Mouse (Mus musculus): ENCODE measurements around the gene Nedd9. TPM values are rescaled to one million over a fixed set of nuclear protein-coding genes. Genes with fewer than 3 reads are reported as not detected.
A peak's percentile ranks its signal among the peaks of the same experiment; 100 is the strongest.
"Not testable (repeated sequence)": the region's sequence is repeated elsewhere in the genome, so short reads cannot be mapped to it uniquely, and the experiment has no call there.

Nedd9 gene
- polyA plus RNA-seq, 1 experiment from 2014 or later: 25.4 TPM

GRCm38 (mm10) chr13:41293595-41293994, 193.6 kb downstream of the Nedd9 start:
- H3K36me3 ChIP-seq: no peaks in the 10 kb centered on the region
- no peaks in the 10 kb centered on the region for H3K27me3 ChIP-seq
- no peak overlapping the region for H3K9ac ChIP-seq (replicated peaks)
- no peak overlapping the region for H3K4me3 ChIP-seq
- H3K4me1 ChIP-seq: no peaks in the 10 kb centered on the region
- H3K9me3 ChIP-seq: no peaks in the 10 kb centered on the region
- H3K4me2 ChIP-seq (replicated peaks): no peak overlapping the region
- no peak for ATAC-seq (replicated peaks)
- 54% methylated on average over 5 of the region's 5 CpGs for WGBS
- no peak overlapping the region for H3K27ac ChIP-seq (replicated peaks)

DNA sequence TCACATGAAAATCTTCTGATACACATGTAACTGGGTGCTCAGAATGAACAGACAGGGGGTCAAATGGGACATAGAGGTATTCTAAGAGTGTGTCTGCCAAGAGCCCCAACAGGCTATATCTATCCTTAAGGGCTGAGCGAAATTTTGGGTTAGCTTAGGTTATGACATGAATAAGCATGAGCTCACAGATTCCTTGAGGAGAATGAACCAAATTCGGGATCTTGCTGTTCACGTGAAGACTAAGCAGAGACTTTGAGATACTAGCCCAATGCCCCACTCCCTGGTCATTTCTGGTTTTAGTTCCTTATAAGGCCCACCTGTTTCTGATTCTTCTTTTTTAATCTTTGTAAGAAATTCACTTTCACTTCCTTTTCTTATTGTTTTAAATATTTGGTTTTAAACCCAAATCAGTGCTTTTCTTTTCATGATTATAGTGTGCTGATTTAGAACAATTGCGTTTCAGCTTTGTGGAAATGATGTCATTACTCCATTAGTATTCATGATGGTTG, 195.6 kb downstream of the Nedd9 start:
- 91% methylated on average over 4 of the region's 4 CpGs for WGBS
- no peak for ATAC-seq (replicated peaks)
- no peak overlapping the region for H3K9ac ChIP-seq (replicated peaks)
- H3K4me1 ChIP-seq: no peaks in the 10 kb centered on the region
- no peaks in the 10 kb centered on the region for H3K36me3 ChIP-seq
- no peaks in the 10 kb centered on the region for H3K27me3 ChIP-seq
- no peaks in the 10 kb centered on the region for H3K9me3 ChIP-seq
- H3K27ac ChIP-seq (replicated peaks): no peak overlapping the region
- no peak overlapping the region for H3K4me3 ChIP-seq
- no peak overlapping the region for H3K4me2 ChIP-seq (replicated peaks)

DNA sequence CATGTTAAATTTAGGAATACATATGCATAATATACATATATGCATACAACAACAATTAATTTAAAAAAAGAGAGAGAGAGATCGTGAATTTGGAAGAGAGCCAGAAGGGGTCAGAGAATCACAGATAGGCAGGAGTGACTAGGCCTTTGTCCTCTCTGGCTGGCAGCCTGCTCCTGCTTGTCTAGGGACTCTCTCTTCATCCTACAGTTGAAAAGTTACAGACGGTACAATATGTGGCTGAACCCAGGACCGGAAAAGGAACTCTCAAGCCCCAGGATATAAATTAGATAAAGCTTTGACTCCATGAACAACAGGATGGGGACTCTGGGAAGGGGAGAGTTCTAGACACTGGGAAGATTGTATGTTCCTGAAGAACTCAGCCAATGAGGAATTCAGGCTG, 200.9 kb downstream of the Nedd9 start:
- H3K9ac ChIP-seq (replicated peaks): no peak overlapping the region
- WGBS: 69% methylated on average over 3 of the region's 3 CpGs

GRCm38 (mm10) chr13:41285448-41285847, 201.7 kb downstream of the Nedd9 start:
- Histone ChIP-seq H3K27me3 (no peaks in the 10 kb centered on the region), H3K9me3 (no peaks in the 10 kb centered on the region), H3K27ac (replicated peaks) (no peak overlapping the region), H3K4me3 (no peak overlapping the region), H3K4me1 (no peaks in the 10 kb centered on the region), H3K36me3 (no peaks in the 10 kb centered on the region), H3K4me2 (replicated peaks) (no peak overlapping the region), H3K9ac (replicated peaks) (no peak overlapping the region)
- 86% methylated on average over 4 of the region's 4 CpGs for WGBS
- no peak for ATAC-seq (replicated peaks)

More for the DNA sequence above, 200.9 kb downstream of the Nedd9 start:
- H3K27ac ChIP-seq (replicated peaks): no peak overlapping the region
- no peaks in the 10 kb centered on the region for H3K9me3 ChIP-seq
- no peaks in the 10 kb centered on the region for H3K4me1 ChIP-seq
- no peak overlapping the region for H3K4me3 ChIP-seq
- ATAC-seq (replicated peaks): no peak
- H3K36me3 ChIP-seq: no peaks in the 10 kb centered on the region
- no peak overlapping the region for H3K4me2 ChIP-seq (replicated peaks)
- H3K27me3 ChIP-seq: no peaks in the 10 kb centered on the region

DNA sequence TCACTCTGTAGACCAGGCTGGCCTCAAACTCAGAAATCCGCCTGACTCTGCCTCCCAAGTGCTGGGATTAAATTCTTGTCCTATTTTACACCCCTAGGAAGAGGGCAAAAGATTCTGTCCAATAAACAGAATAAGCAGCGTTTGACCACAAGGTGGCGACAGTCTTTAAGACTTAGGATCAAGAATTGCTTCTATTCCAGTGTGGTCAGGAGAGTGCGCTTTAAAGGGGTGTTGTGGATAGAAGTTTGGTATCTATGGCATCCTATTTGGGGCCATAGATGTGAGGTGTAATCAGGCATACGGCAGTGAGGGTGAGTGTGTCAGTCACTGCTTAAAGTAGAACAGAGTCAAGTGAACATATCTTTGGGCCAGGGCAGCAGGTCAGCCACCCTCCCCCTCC, 203.9 kb downstream of the Nedd9 start:
- H3K27me3 ChIP-seq: no peaks in the 10 kb centered on the region
- no peak overlapping the region for H3K4me3 ChIP-seq
- H3K9ac ChIP-seq (replicated peaks): no peak overlapping the region
- no peaks in the 10 kb centered on the region for H3K4me1 ChIP-seq
- no peaks in the 10 kb centered on the region for H3K9me3 ChIP-seq
- ATAC-seq (replicated peaks): peak; percentile 71
- WGBS: 21% methylated on average over 5 of the region's 5 CpGs
- H3K27ac ChIP-seq (replicated peaks): no peak overlapping the region
- no peak overlapping the region for H3K4me2 ChIP-seq (replicated peaks)
- no peaks in the 10 kb centered on the region for H3K36me3 ChIP-seq

DNA sequence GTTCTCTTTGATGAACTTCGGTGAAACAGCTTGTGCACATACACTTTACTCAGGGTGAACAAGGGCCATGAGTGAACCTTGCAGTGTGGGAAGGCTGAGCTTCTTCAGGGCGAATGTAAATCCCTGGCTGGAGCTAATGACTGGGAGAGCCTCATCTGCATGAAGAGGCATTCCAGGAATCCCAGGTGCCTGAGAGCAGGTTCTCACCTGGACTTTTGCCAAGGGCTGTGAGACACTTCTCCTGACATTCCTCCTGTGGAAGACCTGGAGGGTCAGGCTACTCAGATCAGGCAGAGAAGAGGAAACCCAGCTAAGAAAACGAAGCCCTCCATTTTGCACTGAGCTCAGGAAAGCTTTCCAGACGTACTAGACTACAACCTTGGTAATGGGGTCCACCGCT, 206.5 kb downstream of the Nedd9 start:
- Histone ChIP-seq H3K4me2 (replicated peaks) (no peak overlapping the region), H3K27ac (replicated peaks) (no peak overlapping the region), H3K9ac (replicated peaks) (no peak overlapping the region), H3K36me3 (no peaks in the 10 kb centered on the region), H3K27me3 (no peaks in the 10 kb centered on the region), H3K4me1 (no peaks in the 10 kb centered on the region), H3K4me3 (no peak overlapping the region), H3K9me3 (no peaks in the 10 kb centered on the region)
- 74% methylated on average over 5 of the region's 5 CpGs for WGBS
- no peak for ATAC-seq (replicated peaks)

DNA sequence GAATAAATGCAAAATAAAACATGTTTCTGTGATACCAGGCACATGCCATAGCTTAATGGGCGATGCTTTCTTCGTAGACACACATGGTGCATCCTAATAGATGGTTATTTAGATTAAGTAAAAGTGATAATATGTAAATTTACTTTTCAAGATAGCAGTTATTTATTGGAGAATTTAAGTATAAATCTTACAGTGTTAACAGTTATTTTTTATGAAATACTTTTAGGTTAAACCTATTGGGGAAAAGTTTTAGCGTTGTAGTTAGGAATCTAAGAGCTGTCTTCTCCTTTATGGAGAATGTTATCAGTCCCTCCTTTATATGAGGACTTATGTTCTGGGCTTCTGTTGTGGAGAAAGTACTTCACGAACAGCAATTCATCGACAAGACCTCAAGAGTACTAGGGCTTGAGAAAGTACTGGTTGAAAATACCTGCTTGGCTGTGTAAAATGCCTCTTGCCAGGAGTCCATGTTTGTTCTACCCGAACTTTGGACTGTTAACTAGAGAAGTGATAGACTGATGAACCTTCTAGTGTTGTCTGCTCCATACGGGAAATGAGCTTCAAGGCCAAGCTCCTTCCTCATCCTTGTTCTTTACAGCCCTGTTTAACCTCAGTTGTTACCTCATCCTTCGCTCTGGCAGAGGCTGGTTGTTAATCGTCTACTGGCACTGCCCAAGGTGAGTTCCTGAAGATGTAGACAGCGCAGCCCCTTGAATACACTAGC, 213.1 kb downstream of the Nedd9 start, which contains the start of gene Gm17364:
TSS of gene Gm17364 (minus strand) at position 51 of the 724 bp plus-strand sequence.
- H3K27me3 ChIP-seq: no peaks in the 10 kb centered on the region
- no peak within 1 kb of the TSS for H3K27ac ChIP-seq (replicated peaks)
- no peaks in the 10 kb centered on the region for H3K4me1 ChIP-seq
- no peak within 1 kb of the TSS for H3K9ac ChIP-seq (replicated peaks)
- no peaks in the 10 kb centered on the region for H3K9me3 ChIP-seq
- no peak within 1 kb of the TSS for H3K4me3 ChIP-seq
- WGBS: 95% methylated on average over 10 of the region's 10 CpGs
- no peak for ATAC-seq (replicated peaks)
- no peak within 1 kb of the TSS for H3K4me2 ChIP-seq (replicated peaks)
- peaks cover 6% of the 10 kb centered on the region; the same call in 1 of the 2 replicates for H3K36me3 ChIP-seq

DNA sequence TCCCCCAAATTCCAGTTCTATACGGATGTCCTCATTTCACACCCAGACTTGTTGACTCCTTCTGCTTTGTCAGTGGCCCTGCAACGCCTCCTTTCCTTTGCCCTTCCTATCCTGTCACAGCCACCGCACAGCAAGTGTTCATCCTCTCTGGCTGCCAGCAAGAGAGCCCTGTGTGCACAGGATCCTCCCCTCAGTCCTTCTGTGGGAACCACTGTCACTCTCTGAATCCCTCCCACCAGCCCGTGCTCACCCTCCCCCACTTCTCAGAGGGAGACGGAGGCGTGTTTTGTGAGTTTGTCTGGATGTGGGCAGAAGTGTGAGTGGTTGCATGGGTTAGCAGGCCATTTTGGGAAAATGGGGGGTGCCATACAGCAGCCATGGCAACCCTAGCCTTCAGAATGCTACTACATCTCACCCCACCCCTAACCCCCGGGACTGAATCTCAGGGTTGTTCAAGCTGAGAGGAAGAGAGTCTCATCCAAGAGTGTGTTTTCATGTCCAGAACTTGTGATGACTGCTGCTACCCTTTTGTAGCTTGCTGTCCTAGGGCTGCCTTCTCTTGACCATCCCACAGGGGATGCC, 219.2 kb downstream of the Nedd9 start:
- 44% methylated on average over 7 of the region's 7 CpGs for WGBS
- Histone ChIP-seq H3K36me3 (no peaks in the 10 kb centered on the region), H3K4me1 (no peaks in the 10 kb centered on the region), H3K9ac (replicated peaks) (no peak overlapping the region), H3K9me3 (no peaks in the 10 kb centered on the region), H3K27ac (replicated peaks) (no peak overlapping the region), H3K27me3 (no peaks in the 10 kb centered on the region), H3K4me3 (no peak overlapping the region), H3K4me2 (replicated peaks) (no peak overlapping the region)
- no peak for ATAC-seq (replicated peaks)

DNA sequence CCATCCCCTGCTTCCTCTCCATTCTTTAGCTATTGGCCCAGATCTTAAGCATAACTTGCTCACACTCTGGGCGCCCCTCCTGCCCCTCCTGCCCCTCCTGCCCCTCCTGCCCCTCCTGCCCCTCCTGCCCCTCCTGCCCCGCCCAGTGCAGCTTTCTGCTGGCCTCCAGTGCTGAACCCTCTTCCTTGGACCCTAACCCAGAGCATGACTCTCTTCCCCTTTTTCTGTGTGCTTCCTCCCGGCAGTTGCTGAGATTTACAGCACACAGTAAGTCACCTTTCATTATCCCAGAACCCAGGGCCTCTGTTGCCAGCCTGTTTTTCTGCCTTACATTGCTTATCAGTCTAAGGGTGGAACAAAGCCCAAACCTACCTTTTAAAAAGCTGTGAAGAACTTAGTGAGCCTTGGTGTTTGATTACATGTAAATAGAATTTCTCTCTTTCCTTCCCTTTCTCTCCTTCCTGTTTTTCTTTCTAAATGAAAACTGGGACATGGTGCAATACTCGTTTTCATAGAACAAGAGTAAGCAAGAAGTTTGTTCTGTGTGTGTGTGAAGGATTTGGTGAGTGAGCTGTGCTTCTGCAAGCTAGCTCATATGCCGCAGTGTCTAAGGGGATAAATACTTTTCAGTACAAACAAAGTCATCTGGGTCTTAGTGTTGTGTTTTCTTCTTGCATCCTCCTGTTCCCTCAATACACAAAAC, 223.7 kb downstream of the Nedd9 start:
- H3K27me3 ChIP-seq: no peaks in the 10 kb centered on the region
- no peak overlapping the region for H3K27ac ChIP-seq (replicated peaks)
- no peak overlapping the region for H3K4me3 ChIP-seq
- H3K4me2 ChIP-seq (replicated peaks): no peak overlapping the region
- H3K4me1 ChIP-seq: no peaks in the 10 kb centered on the region
- H3K9me3 ChIP-seq: no peaks in the 10 kb centered on the region
- 87% methylated on average over 5 of the region's 5 CpGs for WGBS
- H3K36me3 ChIP-seq: no peaks in the 10 kb centered on the region
- no peak overlapping the region for H3K9ac ChIP-seq (replicated peaks)
- ATAC-seq (replicated peaks): no peak

- not testable (repeated sequence) for H3K4me2 ChIP-seq (replicated peaks); H3K4me1 ChIP-seq; H3K27me3 ChIP-seq; H3K9me3 ChIP-seq; H3K4me3 ChIP-seq; H3K36me3 ChIP-seq; H3K27ac ChIP-seq (replicated peaks); H3K9ac ChIP-seq (replicated peaks); ATAC-seq (replicated peaks)
- WGBS: 96% methylated on average over 8 of the region's 8 CpGs
These were observed 225.5 kb downstream of the Nedd9 start for GRCm38 (mm10) chr13:41261617-41262016.

Data from forebrain, embryonic 15.5 days (tissue).